Mouse (Mus musculus) megakaryocyte, embryonic 14.5 days (primary cell): Measurements from ENCODE around the gene Adamtsl3. TPM values are rescaled to one million over a fixed set of nuclear protein-coding genes. Genes with fewer than 3 reads are reported as not detected.

ENCODE experiments used
- H3K27me3 ChIP-seq: replicated peaks from 2 replicates; pipeline ENCODE3; 2012; ENCODE audit warnings: inconsistent platforms
- H3K36me3 ChIP-seq: replicated peaks from 2 replicates; pipeline ENCODE3; 2012; ENCODE audit warnings: low read length, inconsistent platforms, mixed read lengths
- H3K4me1 ChIP-seq: 2 replicates; pipeline ENCODE4 v1.6.1; 2012; ENCODE audit warnings: inconsistent platforms
- H3K4me3 ChIP-seq: replicated peaks from 2 replicates; pipeline ENCODE3; 2012; ENCODE audit warnings: moderate library complexity, mild to moderate bottlenecking, inconsistent platforms
- H3K9me3 ChIP-seq: 2 replicates; pipeline ENCODE4 v1.6.1; 2012; ENCODE audit warnings: inconsistent platforms
- FLI1 ChIP-seq: IDR thresholded peaks from 2 replicates; pipeline ENCODE4 v1.6.1; 2012; ENCODE audit warnings: low read length, inconsistent platforms, mixed read lengths
- GATA1 ChIP-seq: IDR thresholded peaks from 3 replicates; pipeline ENCODE4 v1.6.1; 2012; ENCODE audit warnings: mixed read lengths, low read length, inconsistent platforms, borderline replicate concordance
- polyA plus RNA-seq: library from polyadenylated mRNA; stranded (reverse); fragments of >175 nt; gene quantifications from 2 replicates; pipeline ENCODE4 v1.2.3, GENCODE M21; 2012; ENCODE audit warnings: low replicate concordance; ENCODE audit not compliant: insufficient read depth

Gene Adamtsl3
- 0.01 TPM in 1 of 2 replicates, not detected in the other for polyA plus RNA-seq

GRCm38 (mm10) chr7:82335211-82336121 is at the start of gene Adamtsl3:
TSS of gene Adamtsl3 (plus strand) at chr7:82335694.
- no peaks in the 10 kb centered on the region for H3K36me3 ChIP-seq
- H3K27me3 ChIP-seq, result peaks cover 46% of the 10 kb centered on the region
- TF ChIP-seq GATA1 (no peak), FLI1 (no peak)
- H3K4me3 ChIP-seq, result no peak within 1 kb of the TSS
- H3K4me1 ChIP-seq, result no peaks in the 10 kb centered on the region
- peaks cover 21% of the 10 kb centered on the region for H3K9me3 ChIP-seq

GRCm38 (mm10) chr7:82287242-82287641 is 48.3 kb upstream of the Adamtsl3 start:
- Histone ChIP-seq H3K4me1 (no peaks in the 10 kb centered on the region), H3K4me3 (no peak overlapping the region), H3K36me3 (no peaks in the 10 kb centered on the region), H3K9me3 (peaks cover 18% of the 10 kb centered on the region), H3K27me3 (no peaks in the 10 kb centered on the region)
- TF ChIP-seq FLI1 (no peak), GATA1 (no peak)

- no peaks in the 10 kb centered on the region for H3K36me3 ChIP-seq
- peaks cover 18% of the 10 kb centered on the region for H3K9me3 ChIP-seq
- no peak overlapping the region for H3K4me3 ChIP-seq
- TF ChIP-seq GATA1 (no peak), FLI1 (no peak)
- H3K27me3 ChIP-seq, result no peaks in the 10 kb centered on the region
- no peaks in the 10 kb centered on the region for H3K4me1 ChIP-seq
Measured at GRCm38 (mm10) chr7:82293441-82293840, 42.1 kb upstream of the Adamtsl3 start.

- H3K9me3 ChIP-seq, result peaks cover 23% of the 10 kb centered on the region
- H3K36me3 ChIP-seq, result no peaks in the 10 kb centered on the region
- peak overlapping the region; percentile 46 for H3K4me3 ChIP-seq
- H3K27me3 ChIP-seq, result no peaks in the 10 kb centered on the region
- TF ChIP-seq FLI1 (no peak), GATA1 (no peak)
- no peaks in the 10 kb centered on the region for H3K4me1 ChIP-seq
Measured at GRCm38 (mm10) chr7:82294083-82294482, 41.4 kb upstream of the Adamtsl3 start.

GRCm38 (mm10) chr7:82294611-82295010 is 40.9 kb upstream of the Adamtsl3 start:
- Histone ChIP-seq H3K4me1 (no peaks in the 10 kb centered on the region), H3K27me3 (no peaks in the 10 kb centered on the region), H3K4me3 (no peak overlapping the region), H3K36me3 (no peaks in the 10 kb centered on the region), H3K9me3 (peaks cover 28% of the 10 kb centered on the region)
- no peak for TF ChIP-seq FLI1
- TF ChIP-seq GATA1, result no peak

- no peak for TF ChIP-seq GATA1
- no peak for TF ChIP-seq FLI1
- Histone ChIP-seq H3K9me3 (0 out of 2 replicates have a peak, but pooled peaks cover 3% of the 10 kb centered on the region), H3K36me3 (no peaks in the 10 kb centered on the region), H3K4me1 (no peaks in the 10 kb centered on the region), H3K4me3 (no peak overlapping the region), H3K27me3 (no peaks in the 10 kb centered on the region)
Measured at GRCm38 (mm10) chr7:82308398-82308797, 27.1 kb upstream of the Adamtsl3 start.

- Histone ChIP-seq H3K9me3 (no peaks in the 10 kb centered on the region), H3K27me3 (no peaks in the 10 kb centered on the region), H3K36me3 (no peaks in the 10 kb centered on the region), H3K4me3 (peak overlapping the region; percentile 42), H3K4me1 (no peaks in the 10 kb centered on the region)
- TF ChIP-seq GATA1, result no peak
- TF ChIP-seq FLI1, result no peak
Measured at GRCm38 (mm10) chr7:82318515-82318914, 17.0 kb upstream of the Adamtsl3 start.

GRCm38 (mm10) chr7:82326616-82327015 is 8.9 kb upstream of the Adamtsl3 start:
- H3K4me3 ChIP-seq, result no peak overlapping the region
- no peaks in the 10 kb centered on the region for H3K36me3 ChIP-seq
- H3K27me3 ChIP-seq, result no peaks in the 10 kb centered on the region
- peaks cover 6% of the 10 kb centered on the region for H3K9me3 ChIP-seq
- H3K4me1 ChIP-seq, result no peaks in the 10 kb centered on the region
- TF ChIP-seq GATA1 (no peak), FLI1 (no peak)

GRCm38 (mm10) chr7:82327201-82327600 is 8.3 kb upstream of the Adamtsl3 start:
- Histone ChIP-seq H3K27me3 (no peaks in the 10 kb centered on the region), H3K9me3 (peaks cover 10% of the 10 kb centered on the region), H3K4me3 (no peak overlapping the region), H3K4me1 (no peaks in the 10 kb centered on the region), H3K36me3 (no peaks in the 10 kb centered on the region)
- no peak for TF ChIP-seq GATA1
- no peak for TF ChIP-seq FLI1

GRCm38 (mm10) chr7:82327881-82328280 is 7.6 kb upstream of the Adamtsl3 start:
- H3K27me3 ChIP-seq, result no peaks in the 10 kb centered on the region
- TF ChIP-seq GATA1 (no peak), FLI1 (no peak)
- H3K4me1 ChIP-seq, result no peaks in the 10 kb centered on the region
- H3K36me3 ChIP-seq, result no peaks in the 10 kb centered on the region
- H3K9me3 ChIP-seq, result peaks cover 10% of the 10 kb centered on the region
- H3K4me3 ChIP-seq, result no peak overlapping the region
